Mouse (Mus musculus): ENCODE measurements at regions not wholly inside any gene's neighbourhood (a gene's known extent, or its start where the extent isn't known, plus 50 kb on each side); places are given as distances from the start of the nearest gene placed in this dataset.
A peak's percentile ranks its signal among the peaks of the same experiment; 100 is the strongest.

- no peak overlapping the region for H3K4me2 ChIP-seq (ENCODE audit: low read depth, low read length)
- no peak overlapping the region for H3K9ac ChIP-seq (ENCODE audit: low read depth, low read length)
- no peaks in the 10 kb centered on the region for H3K9me3 ChIP-seq (ENCODE audit: control insufficient read depth, low read length)
- no peaks in the 10 kb centered on the region for H3K36me3 ChIP-seq (ENCODE audit: control insufficient read depth, insufficient read depth, low read length)
- peak; percentile 83 for ATAC-seq
- WGBS: 78% methylated on average over 3 of the region's 3 CpGs
- no peaks in the 10 kb centered on the region for H3K27me3 ChIP-seq (replicated peaks; ENCODE audit: control insufficient read depth, insufficient read depth, low read length)
- H3K27ac ChIP-seq (ENCODE audit: low read length): no peak overlapping the region
- H3K4me3 ChIP-seq (ENCODE audit: low read length): no peak overlapping the region
- no peaks in the 10 kb centered on the region for H3K4me1 ChIP-seq (ENCODE audit: control insufficient read depth, insufficient read depth, low read length)
Observed at GRCm38 (mm10) chr12:92233650-92234408, 384.9 kb upstream of the Sel1l start.

GRCm38 (mm10) chr12:92228585-92228984, 379.6 kb upstream of the Sel1l start:
- Histone ChIP-seq H3K27me3 (replicated peaks; ENCODE audit: control insufficient read depth, insufficient read depth, low read length) (no peaks in the 10 kb centered on the region), H3K36me3 (ENCODE audit: control insufficient read depth, insufficient read depth, low read length) (no peaks in the 10 kb centered on the region), H3K9me3 (ENCODE audit: control insufficient read depth, low read length) (no peaks in the 10 kb centered on the region), H3K4me2 (ENCODE audit: low read depth, low read length) (no peak overlapping the region), H3K27ac (ENCODE audit: low read length) (no peak overlapping the region), H3K4me3 (ENCODE audit: low read length) (no peak overlapping the region), H3K4me1 (ENCODE audit: control insufficient read depth, insufficient read depth, low read length) (no peaks in the 10 kb centered on the region), H3K9ac (ENCODE audit: low read depth, low read length) (no peak overlapping the region)
- ATAC-seq: no peak
- 89% methylated on average over 4 of the region's 4 CpGs for WGBS

- Histone ChIP-seq H3K9ac (ENCODE audit: low read depth, low read length) (no peak overlapping the region), H3K4me1 (ENCODE audit: control insufficient read depth, insufficient read depth, low read length) (no peaks in the 10 kb centered on the region), H3K36me3 (ENCODE audit: control insufficient read depth, insufficient read depth, low read length) (no peaks in the 10 kb centered on the region), H3K9me3 (ENCODE audit: control insufficient read depth, low read length) (no peaks in the 10 kb centered on the region), H3K27ac (ENCODE audit: low read length) (no peak overlapping the region), H3K4me2 (ENCODE audit: low read depth, low read length) (no peak overlapping the region), H3K27me3 (replicated peaks; ENCODE audit: control insufficient read depth, insufficient read depth, low read length) (no peaks in the 10 kb centered on the region), H3K4me3 (ENCODE audit: low read length) (no peak overlapping the region)
- no peak for ATAC-seq
- 92% methylated on average over 4 of the region's 4 CpGs for WGBS
Observed at GRCm38 (mm10) chr12:92203351-92203750, 354.4 kb upstream of the Sel1l start.

- no peak overlapping the region for H3K27ac ChIP-seq (ENCODE audit: low read length)
- no peak overlapping the region for H3K4me3 ChIP-seq (ENCODE audit: low read length)
- no peaks in the 10 kb centered on the region for H3K4me1 ChIP-seq (ENCODE audit: control insufficient read depth, insufficient read depth, low read length)
- no peaks in the 10 kb centered on the region for H3K27me3 ChIP-seq (replicated peaks; ENCODE audit: control insufficient read depth, insufficient read depth, low read length)
- H3K4me2 ChIP-seq (ENCODE audit: low read depth, low read length): no peak overlapping the region
- no peaks in the 10 kb centered on the region for H3K36me3 ChIP-seq (ENCODE audit: control insufficient read depth, insufficient read depth, low read length)
- 43% methylated on average over 1 of the region's 1 CpGs for WGBS
- no peaks in the 10 kb centered on the region for H3K9me3 ChIP-seq (ENCODE audit: control insufficient read depth, low read length)
- no peak overlapping the region for H3K9ac ChIP-seq (ENCODE audit: low read depth, low read length)
- peak; percentile 56; the same call in 1 of the 2 replicates for ATAC-seq
Observed at GRCm38 (mm10) chr12:92200602-92201001, 351.6 kb upstream of the Sel1l start.

- 87% methylated on average over 5 of the region's 5 CpGs for WGBS
Observed at GRCm38 (mm10) chr12:92198738-92199477, 350.0 kb upstream of the Sel1l start.

GRCm38 (mm10) chr12:92193934-92194685, 345.2 kb upstream of the Sel1l start:
- H3K36me3 ChIP-seq (ENCODE audit: control insufficient read depth, insufficient read depth, low read length): no peaks in the 10 kb centered on the region
- no peak overlapping the region for H3K9ac ChIP-seq (ENCODE audit: low read depth, low read length)
- ATAC-seq: peak; percentile 86
- H3K4me2 ChIP-seq (ENCODE audit: low read depth, low read length): no peak overlapping the region
- no peaks in the 10 kb centered on the region for H3K4me1 ChIP-seq (ENCODE audit: control insufficient read depth, insufficient read depth, low read length)
- H3K9me3 ChIP-seq (ENCODE audit: control insufficient read depth, low read length): no peaks in the 10 kb centered on the region
- H3K4me3 ChIP-seq (ENCODE audit: low read length): no peak overlapping the region
- H3K27ac ChIP-seq (ENCODE audit: low read length): 0 out of 2 replicates have a peak overlapping the region, but pooled peaks have one; percentile 5
- H3K27me3 ChIP-seq (replicated peaks; ENCODE audit: control insufficient read depth, insufficient read depth, low read length): no peaks in the 10 kb centered on the region
- WGBS: 72% methylated on average over 6 of the region's 6 CpGs

More at GRCm38 (mm10) chr12:92198738-92199477, 350.0 kb upstream of the Sel1l start:
- no peak overlapping the region for H3K4me3 ChIP-seq (ENCODE audit: low read length)
- no peak overlapping the region for H3K4me2 ChIP-seq (ENCODE audit: low read depth, low read length)
- H3K4me1 ChIP-seq (ENCODE audit: control insufficient read depth, insufficient read depth, low read length): no peaks in the 10 kb centered on the region
- no peaks in the 10 kb centered on the region for H3K36me3 ChIP-seq (ENCODE audit: control insufficient read depth, insufficient read depth, low read length)
- no peak overlapping the region for H3K27ac ChIP-seq (ENCODE audit: low read length)
- no peaks in the 10 kb centered on the region for H3K9me3 ChIP-seq (ENCODE audit: control insufficient read depth, low read length)
- no peak for ATAC-seq
- H3K9ac ChIP-seq (ENCODE audit: low read depth, low read length): no peak overlapping the region
- no peaks in the 10 kb centered on the region for H3K27me3 ChIP-seq (replicated peaks; ENCODE audit: control insufficient read depth, insufficient read depth, low read length)

GRCm38 (mm10) chr12:92193199-92193933, 344.4 kb upstream of the Sel1l start:
- peak; percentile 87 for ATAC-seq
- H3K4me3 ChIP-seq (ENCODE audit: low read length): no peak overlapping the region
- WGBS: 72% methylated on average over 8 of the region's 8 CpGs
- no peaks in the 10 kb centered on the region for H3K27me3 ChIP-seq (replicated peaks; ENCODE audit: control insufficient read depth, insufficient read depth, low read length)
- H3K9ac ChIP-seq (ENCODE audit: low read depth, low read length): no peak overlapping the region
- no peaks in the 10 kb centered on the region for H3K4me1 ChIP-seq (ENCODE audit: control insufficient read depth, insufficient read depth, low read length)
- H3K9me3 ChIP-seq (ENCODE audit: control insufficient read depth, low read length): no peaks in the 10 kb centered on the region
- H3K36me3 ChIP-seq (ENCODE audit: control insufficient read depth, insufficient read depth, low read length): no peaks in the 10 kb centered on the region
- no peak overlapping the region for H3K27ac ChIP-seq (ENCODE audit: low read length)
- H3K4me2 ChIP-seq (ENCODE audit: low read depth, low read length): no peak overlapping the region

GRCm38 (mm10) chr12:92189022-92189421, 340.1 kb upstream of the Sel1l start:
- Histone ChIP-seq H3K27ac (ENCODE audit: low read length) (no peak overlapping the region), H3K4me1 (ENCODE audit: control insufficient read depth, insufficient read depth, low read length) (no peaks in the 10 kb centered on the region), H3K27me3 (replicated peaks; ENCODE audit: control insufficient read depth, insufficient read depth, low read length) (no peaks in the 10 kb centered on the region), H3K9me3 (ENCODE audit: control insufficient read depth, low read length) (no peaks in the 10 kb centered on the region), H3K36me3 (ENCODE audit: control insufficient read depth, insufficient read depth, low read length) (no peaks in the 10 kb centered on the region), H3K4me2 (ENCODE audit: low read depth, low read length) (no peak overlapping the region), H3K9ac (ENCODE audit: low read depth, low read length) (no peak overlapping the region), H3K4me3 (ENCODE audit: low read length) (no peak overlapping the region)
- no peak for ATAC-seq

GRCm38 (mm10) chr12:92187133-92187482, 338.2 kb upstream of the Sel1l start:
- ATAC-seq: peak; percentile 44; the same call in 1 of the 2 replicates

More at GRCm38 (mm10) chr12:92187133-92187482, 338.2 kb upstream of the Sel1l start:
- WGBS: 62% methylated on average over 2 of the region's 2 CpGs
- Histone ChIP-seq H3K9ac (ENCODE audit: low read depth, low read length) (no peak overlapping the region), H3K9me3 (ENCODE audit: control insufficient read depth, low read length) (no peaks in the 10 kb centered on the region), H3K27ac (ENCODE audit: low read length) (no peak overlapping the region), H3K27me3 (replicated peaks; ENCODE audit: control insufficient read depth, insufficient read depth, low read length) (no peaks in the 10 kb centered on the region), H3K4me3 (ENCODE audit: low read length) (no peak overlapping the region), H3K36me3 (ENCODE audit: control insufficient read depth, insufficient read depth, low read length) (no peaks in the 10 kb centered on the region), H3K4me2 (ENCODE audit: low read depth, low read length) (no peak overlapping the region), H3K4me1 (ENCODE audit: control insufficient read depth, insufficient read depth, low read length) (no peaks in the 10 kb centered on the region)

Measured in intestine, embryonic 16.5 days (tissue).